Comparison of ENCODE assay signal across 8 mouse cellular contexts in the genomic region with DNA sequence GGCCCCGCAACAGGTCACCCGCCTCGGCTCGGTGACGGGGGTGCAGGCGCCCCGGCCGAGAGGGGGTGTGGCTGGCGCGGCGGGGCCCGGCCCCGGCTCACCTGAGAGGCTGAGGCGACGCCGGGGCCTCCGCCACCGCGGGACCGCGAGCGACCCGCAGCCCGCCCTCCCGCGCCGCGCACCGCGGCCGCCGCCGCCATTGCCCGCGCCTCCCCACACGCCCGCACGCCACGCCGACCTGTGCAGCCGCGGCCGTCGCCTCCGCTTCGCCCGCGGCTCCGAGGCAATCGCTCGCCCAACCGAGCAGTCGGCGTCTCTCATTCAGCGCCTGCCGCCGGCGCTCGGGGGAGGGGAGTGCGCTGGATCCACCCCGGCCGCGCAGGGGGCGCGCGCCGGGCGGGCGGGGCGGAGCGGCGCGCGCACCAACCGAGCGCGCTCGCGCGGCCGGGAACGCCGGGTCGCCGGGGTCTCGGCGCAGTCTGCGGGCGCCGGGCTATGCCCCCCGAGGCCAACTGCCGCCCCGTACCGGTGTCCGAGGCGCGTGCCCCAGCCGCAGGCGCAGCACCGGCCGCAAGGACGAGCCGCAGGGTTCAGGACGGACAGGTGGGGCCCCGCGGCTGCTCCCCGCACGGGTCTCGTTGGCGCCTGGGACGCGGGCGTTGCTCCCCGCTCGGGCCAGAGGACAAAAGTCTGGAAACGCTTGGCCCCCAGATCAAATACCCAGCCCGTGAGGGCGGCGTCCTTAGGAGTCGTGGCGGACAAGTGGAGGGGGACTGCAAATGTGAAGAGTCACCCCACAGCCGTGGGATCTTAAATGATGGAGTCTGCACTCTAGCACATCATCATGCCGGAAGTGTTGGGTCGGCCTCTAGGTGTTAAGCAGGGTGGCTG. TPM values are rescaled to one million over a fixed set of nuclear protein-coding genes. Genes with fewer than 3 reads are reported as not detected.
A peak's percentile ranks its signal among the peaks of the same experiment; 100 is the strongest.
DNase-seq lines count a peak whose midpoint lies in the region; ATAC-seq and TF ChIP-seq lines count a peak whose summit lies in the region.

A gene (minus strand): TSS at position 376 of the 891 bp plus-strand sequence.

- H3K27me3 ChIP-seq in kidney, adult 2 months (replicated peaks; ENCODE audit: control insufficient read depth, insufficient read depth, low read length) = no peaks in the 10 kb centered on the region; the same call in 1 of the 2 replicates
- H3K27me3 ChIP-seq in limb, embryonic 13.5 days = peaks cover 25% of the 10 kb centered on the region
- H3K27me3 ChIP-seq in midbrain, embryonic 14.5 days (ENCODE audit: control insufficient read depth, insufficient read depth, low read length) = no peaks in the 10 kb centered on the region
- no peaks in the 10 kb centered on the region; the same call in 1 of the 2 replicates for H3K27me3 ChIP-seq in spleen, adult 2 months (ENCODE audit: control insufficient read depth, insufficient read depth, low read length)

- no peak for TF ChIP-seq POLR2A in kidney, adult 2 months (IDR thresholded peaks at IDR 0.05; ENCODE audit: low read depth, low read length)
- peak; percentile 54; the same call in 1 of the 2 replicates for TF ChIP-seq POLR2A in spleen, adult 2 months (IDR thresholded peaks at IDR 0.05; ENCODE audit: low read depth, low read length)

- no peaks in the 10 kb centered on the region for H3K9me3 ChIP-seq in limb, embryonic 13.5 days
- no peaks in the 10 kb centered on the region for H3K9me3 ChIP-seq in midbrain, embryonic 14.5 days (ENCODE audit: control insufficient read depth, low read length)

- ATAC-seq in limb, embryonic 13.5 days (ENCODE audit: low FRiP score, low read depth) = peak; percentile 69
- peak; percentile 85 for ATAC-seq in midbrain, embryonic 14.5 days (ENCODE audit: low FRiP score, low TSS enrichment)

- peak; percentile 62 for DNase-seq in gastrocnemius, adult 2 months
- no peak for DNase-seq in gastrocnemius, adult 8-10 months (ENCODE audit: low spot score in 2 of 2)
- peak; percentile 70 for DNase-seq in embryo, embryonic 10 days (ENCODE audit: low spot score)
- peak; percentile 58 to 69 for DNase-seq in heart, adult 18-20 months
- DNase-seq in kidney, adult 2 months = peak; percentile 76
- peak; percentile 91 for DNase-seq in midbrain, embryonic 14.5 days
- peak; percentile 49 to 69 for DNase-seq in spleen, adult 2 months (ENCODE audit: low read depth in 1 of 2, low spot score in 2 of 2)

- H3K4me3 ChIP-seq in gastrocnemius, adult 2 months = peak within 1 kb of the TSS; percentile 87
- H3K4me3 ChIP-seq in kidney, adult 2 months (ENCODE audit: insufficient read depth, low read depth, low read length) = peak within 1 kb of the TSS; percentile 80
- H3K4me3 ChIP-seq in limb, embryonic 13.5 days = peak within 1 kb of the TSS; percentile 86
- H3K4me3 ChIP-seq in midbrain, embryonic 14.5 days (replicated peaks; ENCODE audit: low read depth, low read length) = peak within 1 kb of the TSS; percentile 87
- H3K4me3 ChIP-seq in spleen, adult 2 months (ENCODE audit: extremely low read depth, insufficient read depth, insufficient read length) = peak within 1 kb of the TSS; percentile 84

- H3K9ac ChIP-seq in limb, embryonic 13.5 days = peak within 1 kb of the TSS; percentile 87
- peak within 1 kb of the TSS; percentile 95 for H3K9ac ChIP-seq in midbrain, embryonic 14.5 days (replicated peaks; ENCODE audit: low read length)

- peak within 1 kb of the TSS; percentile 93 for H3K4me2 ChIP-seq in limb, embryonic 13.5 days (replicated peaks)
- peak within 1 kb of the TSS; percentile 73 for H3K4me2 ChIP-seq in midbrain, embryonic 14.5 days (ENCODE audit: low read length)

- H3K27ac ChIP-seq in gastrocnemius, adult 2 months = peak within 1 kb of the TSS; percentile 49
- peak within 1 kb of the TSS; percentile 38 for H3K27ac ChIP-seq in kidney, adult 2 months (ENCODE audit: insufficient read depth, low read depth, low read length)
- H3K27ac ChIP-seq in limb, embryonic 13.5 days = peak within 1 kb of the TSS; percentile 83
- H3K27ac ChIP-seq in midbrain, embryonic 14.5 days (replicated peaks; ENCODE audit: low read depth, low read length) = peak within 1 kb of the TSS; percentile 99
- H3K27ac ChIP-seq in spleen, adult 2 months (ENCODE audit: insufficient read depth, low read length) = peak within 1 kb of the TSS; percentile 96

- intact Hi-C loops in gastrocnemius, adult 2 months (cut with DNase I) = no loop called here

- H3K4me1 ChIP-seq in kidney, adult 2 months (ENCODE audit: control insufficient read depth, insufficient read depth, low read length) = peaks cover 8% of the 10 kb centered on the region; the same call in 1 of the 2 replicates
- H3K4me1 ChIP-seq in limb, embryonic 13.5 days = peaks cover 18% of the 10 kb centered on the region
- peaks cover 20% of the 10 kb centered on the region for H3K4me1 ChIP-seq in midbrain, embryonic 14.5 days (ENCODE audit: control insufficient read depth, insufficient read depth, low read length)
- no peaks in the 10 kb centered on the region; the same call in none of the 2 replicates for H3K4me1 ChIP-seq in spleen, adult 2 months (ENCODE audit: control insufficient read depth, insufficient read depth, insufficient read length)

- H3K36me3 ChIP-seq in kidney, adult 2 months (ENCODE audit: control insufficient read depth, insufficient read depth, low read length) = no peaks in the 10 kb centered on the region
- H3K36me3 ChIP-seq in limb, embryonic 13.5 days = no peaks in the 10 kb centered on the region
- H3K36me3 ChIP-seq in midbrain, embryonic 14.5 days (ENCODE audit: control insufficient read depth, insufficient read depth, low read length) = no peaks in the 10 kb centered on the region
- H3K36me3 ChIP-seq in spleen, adult 2 months (ENCODE audit: control insufficient read depth, insufficient read depth, low read length) = no peaks in the 10 kb centered on the region

- 1% methylated on average over 122 of the region's 124 CpGs for WGBS in kidney, adult 2 months
- under 1% methylated on average over 85 of the region's 124 CpGs for WGBS in limb, embryonic 13.5 days
- WGBS in midbrain, embryonic 14.5 days = 1% methylated on average over 107 of the region's 124 CpGs
- WGBS in spleen, adult 2 months = under 1% methylated on average over 89 of the region's 124 CpGs

- no peak for TF ChIP-seq CTCF in gastrocnemius, adult 2 months (IDR thresholded peaks at IDR 0.05)
- TF ChIP-seq CTCF in kidney, adult 2 months (conservative IDR thresholded peaks at IDR 0.05; ENCODE audit: insufficient read depth, insufficient read length, low read depth, low read length) = no peak
- no peak for TF ChIP-seq CTCF in spleen, adult 2 months (IDR thresholded peaks at IDR 0.05; ENCODE audit: extremely low read depth, insufficient read depth, insufficient read length, insufficient replicate concordance)

RNA-seq across cellular contexts. Expression of the gene that starts here (rescaled TPM):
- total RNA-seq in gastrocnemius, adult 2 months (2021) = 1 to 10 TPM; 1.5 to 1.9 TPM
- total RNA-seq in gastrocnemius, adult 8-10 months (2022) = under 1 TPM; 0.44 to 0.94 (median 0.76) TPM
- total RNA-seq in heart, adult 18-20 months (2021) = 10 to 100 TPM in 1 of 2 experiments, 1 to 10 TPM in 1; 9.3 to 11.4 TPM
- 4.5 and 5.9 TPM in 2 replicates for polyA plus RNA-seq in kidney, adult 2 months (2012; rRNA removed)
- 71.2 and 72.8 TPM in 2 replicates for polyA plus RNA-seq in limb, embryonic 13.5 days (2015; fragmentation: Nextera tagmentation; extraction: Ambion mirVana)
- polyA plus RNA-seq in midbrain, embryonic 14.5 days (2014; fragmentation: Nextera tagmentation; extraction: Ambion mirVana) = 122 and 132 TPM in 2 replicates
- polyA plus RNA-seq in spleen, adult 2 months (2012; rRNA removed) = 29.1 and 36.5 TPM in 2 replicates

Comparison
In these comparisons a context has a peak if more than half of its experiments do, and no peak if none do; other contexts are left out.
1. DNase-seq: peak in gastrocnemius, adult 2 months (single experiment), embryo, embryonic 10 days (single experiment), heart, adult 18-20 months (2 of 2), kidney, adult 2 months (single experiment), midbrain, embryonic 14.5 days (single experiment) and spleen, adult 2 months (2 of 2); none in gastrocnemius, adult 8-10 months (0 of 2).
2. H3K27ac ChIP-seq: peak in every context shown above with its lines; median percentile 99 in midbrain, embryonic 14.5 days; 96 in spleen, adult 2 months; 83 in limb, embryonic 13.5 days; 49 in gastrocnemius, adult 2 months; 38 in kidney, adult 2 months.
3. Peak in every context shown above with its lines, with median percentiles within 50 percentile points of each other: H3K4me3 ChIP-seq.